Mouse (Mus musculus) hindbrain, embryonic 13.5 days (tissue): ENCODE data around the gene Hecw1. TPM values are rescaled to one million over a fixed set of nuclear protein-coding genes. Genes with fewer than 3 reads are reported as not detected.
A peak's percentile ranks its signal among the peaks of the same experiment; 100 is the strongest.

Experiments
- ATAC-seq: fragments of 200-750 bp; cut with Nextera tagmentation; 2 replicates; pipeline ENCODE4 v1.8.0; 2017; ENCODE audit warnings: moderate TSS enrichment; ENCODE audit not compliant: low FRiP score
- H3K27ac ChIP-seq: fragments of 300-500 bp; sonication (generic); 2 replicates; pipeline ENCODE4 v1.5.1; 2015; ENCODE audit warnings: inconsistent platforms, mild to moderate bottlenecking, moderate library complexity
- H3K27me3 ChIP-seq: fragments of 300-500 bp; sonication (generic); 2 replicates; pipeline ENCODE4 v1.6.1; 2015; ENCODE audit warnings: mild to moderate bottlenecking, inconsistent platforms
- H3K36me3 ChIP-seq: fragments of 300-500 bp; sonication (generic); 2 replicates; pipeline ENCODE4 v1.6.1; 2015; ENCODE audit warnings: mild to moderate bottlenecking, inconsistent platforms
- H3K4me1 ChIP-seq: fragments of 300-500 bp; sonication (generic); replicated peaks from 2 replicates; pipeline ENCODE4 v1.6.1; 2015; ENCODE audit warnings: inconsistent platforms
- H3K4me2 ChIP-seq: fragments of 300-500 bp; sonication (generic); 2 replicates; pipeline ENCODE4 v1.6.1; 2015; ENCODE audit warnings: inconsistent platforms, mild to moderate bottlenecking, moderate library complexity
- H3K4me3 ChIP-seq: fragments of 300-500 bp; sonication (generic); 2 replicates; pipeline ENCODE4 v1.5.1; 2015; ENCODE audit warnings: mild to moderate bottlenecking, inconsistent platforms
- H3K9ac ChIP-seq: fragments of 300-500 bp; sonication (generic); 2 replicates; pipeline ENCODE4 v1.6.1; 2015; ENCODE audit warnings: mild to moderate bottlenecking, inconsistent platforms
- H3K9me3 ChIP-seq: fragments of 300-500 bp; sonication (generic); 2 replicates; pipeline ENCODE4 v1.6.1; 2016; ENCODE audit warnings: inconsistent platforms
- WGBS: fragments of 180-500 bp; shearing (Covaris S2); methylation state at CpG from one replicate; pipeline ENCODE4 v1.1.7; 2015; 5-methylcytosine and 5-hydroxymethylcytosine counted together
- polyA plus RNA-seq: library from polyadenylated mRNA; unstranded; fragments of >200 nt; fragmentation: Nextera tagmentation; extraction: Ambion mirVana; gene quantifications from 2 replicates; pipeline ENCODE4 v1.2.1, GENCODE M21; 2015

Hecw1 gene
- polyA plus RNA-seq, 1 experiment from 2014 or later, result 39.2 TPM

GRCm38 (mm10) chr13:14496954-14497353, 26.1 kb downstream of the Hecw1 start:
- no peaks in the 10 kb centered on the region for H3K9me3 ChIP-seq
- H3K4me1 ChIP-seq, result no peaks in the 10 kb centered on the region
- WGBS, result 74% methylated on average over 2 of the region's 2 CpGs
- no peak for ATAC-seq
- H3K4me2 ChIP-seq, result no peak overlapping the region
- no peak overlapping the region for H3K4me3 ChIP-seq
- H3K36me3 ChIP-seq, result no peaks in the 10 kb centered on the region
- H3K9ac ChIP-seq, result no peak overlapping the region
- H3K27ac ChIP-seq, result no peak overlapping the region
- H3K27me3 ChIP-seq, result no peaks in the 10 kb centered on the region

DNA sequence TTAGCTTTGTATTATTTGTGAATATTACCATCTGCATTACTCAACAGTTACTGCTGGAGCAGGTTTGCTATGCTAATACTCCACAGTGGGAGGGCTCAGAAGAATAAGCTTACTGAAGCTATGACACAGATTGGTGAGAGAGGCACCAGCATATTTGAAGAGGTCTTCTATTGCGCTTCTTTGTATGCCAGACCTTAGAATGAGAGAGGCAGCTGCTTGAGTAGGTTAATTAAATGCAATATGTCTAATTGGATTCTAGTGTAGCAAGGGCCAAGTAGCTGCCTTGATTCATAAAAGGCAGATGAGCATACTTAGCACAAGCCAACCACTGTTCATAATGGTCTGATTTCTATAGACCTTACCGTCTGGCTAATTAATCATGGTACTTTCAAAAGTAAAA, 35.2 kb downstream of the Hecw1 start:
- Histone ChIP-seq H3K36me3 (0 out of 2 replicates have a peak, but pooled peaks cover 5% of the 10 kb centered on the region), H3K4me3 (no peak overlapping the region), H3K9ac (no peak overlapping the region), H3K9me3 (no peaks in the 10 kb centered on the region), H3K4me2 (no peak overlapping the region), H3K4me1 (no peaks in the 10 kb centered on the region), H3K27me3 (no peaks in the 10 kb centered on the region), H3K27ac (no peak overlapping the region)
- ATAC-seq, result peak; percentile 56; the same call in 1 of the 2 replicates
- WGBS, result 67% methylated on average over 2 of the region's 2 CpGs

- Histone ChIP-seq H3K9ac (no peak overlapping the region), H3K4me2 (no peak overlapping the region), H3K36me3 (no peaks in the 10 kb centered on the region), H3K27ac (no peak overlapping the region), H3K9me3 (no peaks in the 10 kb centered on the region), H3K4me3 (no peak overlapping the region), H3K4me1 (no peaks in the 10 kb centered on the region), H3K27me3 (no peaks in the 10 kb centered on the region)
- 90% methylated on average over 1 of the region's 1 CpGs for WGBS
- peak; percentile 57; the same call in 1 of the 2 replicates for ATAC-seq
Observed at GRCm38 (mm10) chr13:14471121-14471520, 51.9 kb downstream of the Hecw1 start.

DNA sequence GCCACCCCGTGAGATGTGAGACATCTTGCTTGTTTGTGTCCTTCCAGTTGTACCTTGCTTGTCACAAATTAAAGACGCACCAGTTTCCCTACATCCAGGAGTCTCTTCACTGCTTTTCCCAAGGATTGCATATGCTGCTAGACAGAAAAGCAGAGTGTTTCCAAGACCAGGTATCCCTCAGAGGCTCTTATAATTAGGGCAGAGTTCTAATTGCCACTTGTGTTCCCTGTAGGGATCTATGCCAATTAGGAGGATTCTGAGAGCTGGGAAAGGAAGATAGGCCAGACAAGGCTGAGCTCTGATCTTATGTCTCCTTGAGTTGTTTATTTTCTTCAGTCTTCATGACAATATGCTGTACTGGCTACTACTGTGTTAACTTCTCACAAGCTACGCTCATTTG, 55.5 kb downstream of the Hecw1 start:
- no peak for ATAC-seq
- Histone ChIP-seq H3K9ac (no peak overlapping the region), H3K4me3 (no peak overlapping the region), H3K36me3 (no peaks in the 10 kb centered on the region), H3K4me2 (no peak overlapping the region), H3K4me1 (no peaks in the 10 kb centered on the region), H3K27ac (no peak overlapping the region), H3K9me3 (no peaks in the 10 kb centered on the region), H3K27me3 (no peaks in the 10 kb centered on the region)
- 83% methylated on average over 3 of the region's 3 CpGs for WGBS

GRCm38 (mm10) chr13:14461036-14461435, 62.0 kb downstream of the Hecw1 start:
- ATAC-seq, result no peak

GRCm38 (mm10) chr13:14457043-14457442, 66.0 kb downstream of the Hecw1 start:
- no peaks in the 10 kb centered on the region for H3K9me3 ChIP-seq
- H3K36me3 ChIP-seq, result peaks cover 13% of the 10 kb centered on the region
- no peaks in the 10 kb centered on the region for H3K27me3 ChIP-seq
- no peak overlapping the region for H3K9ac ChIP-seq
- H3K4me3 ChIP-seq, result no peak overlapping the region
- H3K27ac ChIP-seq, result no peak overlapping the region
- no peak overlapping the region for H3K4me2 ChIP-seq
- H3K4me1 ChIP-seq, result no peaks in the 10 kb centered on the region
- WGBS, result 93% methylated on average over 2 of the region's 2 CpGs
- ATAC-seq, result no peak

More at GRCm38 (mm10) chr13:14461036-14461435, 62.0 kb downstream of the Hecw1 start:
- Histone ChIP-seq H3K36me3 (no peaks in the 10 kb centered on the region), H3K4me2 (no peak overlapping the region), H3K27ac (no peak overlapping the region), H3K4me3 (no peak overlapping the region), H3K9me3 (no peaks in the 10 kb centered on the region), H3K9ac (no peak overlapping the region), H3K27me3 (no peaks in the 10 kb centered on the region), H3K4me1 (no peaks in the 10 kb centered on the region)
- WGBS, result 87% methylated on average over 5 of the region's 5 CpGs

- H3K27me3 ChIP-seq, result no peaks in the 10 kb centered on the region
- no peak for ATAC-seq
- no peak overlapping the region for H3K9ac ChIP-seq
- no peaks in the 10 kb centered on the region for H3K4me1 ChIP-seq
- H3K9me3 ChIP-seq, result no peaks in the 10 kb centered on the region
- no peaks in the 10 kb centered on the region for H3K36me3 ChIP-seq
- no peak overlapping the region for H3K4me2 ChIP-seq
- H3K4me3 ChIP-seq, result no peak overlapping the region
- no peak overlapping the region for H3K27ac ChIP-seq
Observed at GRCm38 (mm10) chr13:14439540-14439939, 83.5 kb downstream of the Hecw1 start.

DNA sequence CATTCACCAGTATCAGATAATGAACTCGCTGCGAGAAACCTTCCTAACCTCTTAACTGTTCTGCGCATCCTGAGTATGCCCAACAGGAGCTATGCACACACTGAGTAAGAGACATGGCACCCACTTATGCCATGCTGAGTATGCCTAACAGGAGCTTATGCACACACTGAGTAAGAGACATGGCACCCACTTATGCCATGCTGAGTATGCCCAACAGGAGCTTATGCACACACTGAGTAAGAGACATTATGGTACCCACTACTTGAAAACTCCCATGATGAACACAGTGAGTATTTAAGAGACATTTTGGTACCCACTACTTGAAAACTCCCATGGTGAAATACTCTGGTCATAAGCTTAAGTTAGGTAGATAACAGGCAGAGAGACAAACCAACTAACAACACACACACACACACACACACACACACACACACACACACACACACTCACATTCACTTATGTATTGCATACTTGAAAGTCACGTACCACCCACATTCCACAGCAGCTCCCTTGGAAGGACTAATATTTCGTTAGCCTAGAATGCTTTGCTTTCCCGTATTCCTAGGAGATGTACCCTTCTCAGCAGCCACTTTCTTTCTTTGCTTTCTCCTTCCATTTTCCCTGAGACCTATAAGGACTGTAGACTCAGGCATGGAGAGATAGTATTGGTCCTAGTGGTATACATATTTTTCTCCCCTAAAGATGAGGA, 94.0 kb downstream of the Hecw1 start:
- no peak overlapping the region for H3K4me2 ChIP-seq

GRCm38 (mm10) chr13:14424836-14425235, 98.2 kb downstream of the Hecw1 start:
- Histone ChIP-seq H3K4me2 (no peak overlapping the region), H3K27me3 (no peaks in the 10 kb centered on the region), H3K4me3 (no peak overlapping the region), H3K9me3 (no peaks in the 10 kb centered on the region), H3K4me1 (no peaks in the 10 kb centered on the region), H3K9ac (no peak overlapping the region), H3K36me3 (no peaks in the 10 kb centered on the region), H3K27ac (no peak overlapping the region)
- no peak for ATAC-seq
- WGBS, result 87% methylated on average over 2 of the region's 2 CpGs

More for the DNA sequence above, 94.0 kb downstream of the Hecw1 start:
- ATAC-seq, result no peak
- WGBS, result 92% methylated on average over 6 of the region's 6 CpGs
- Histone ChIP-seq H3K4me1 (no peaks in the 10 kb centered on the region), H3K36me3 (0 out of 2 replicates have a peak, but pooled peaks cover 3% of the 10 kb centered on the region), H3K4me3 (no peak overlapping the region), H3K9ac (no peak overlapping the region), H3K9me3 (no peaks in the 10 kb centered on the region), H3K27ac (no peak overlapping the region), H3K27me3 (no peaks in the 10 kb centered on the region)

DNA sequence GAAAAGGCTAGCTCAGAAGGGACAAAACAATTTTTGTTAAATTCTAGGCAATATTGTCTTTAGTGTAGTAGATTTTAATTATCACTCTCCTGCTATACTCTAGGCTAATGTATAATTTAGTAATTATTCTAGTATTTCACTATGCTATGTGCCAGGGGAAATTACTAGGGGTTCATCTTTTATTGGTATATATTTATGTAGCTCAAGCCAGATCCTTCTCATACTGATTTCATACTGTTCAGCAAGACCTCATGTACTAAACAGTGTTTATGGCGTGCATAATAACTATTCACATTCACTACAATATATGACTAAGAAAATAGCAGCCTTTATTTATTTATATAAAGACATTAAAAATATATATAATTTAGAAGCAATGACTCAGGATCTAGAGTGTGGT, 109.6 kb downstream of the Hecw1 start:
- no peaks in the 10 kb centered on the region for H3K36me3 ChIP-seq
- ATAC-seq, result no peak
- WGBS, result 78% methylated on average over 1 of the region's 1 CpGs

DNA sequence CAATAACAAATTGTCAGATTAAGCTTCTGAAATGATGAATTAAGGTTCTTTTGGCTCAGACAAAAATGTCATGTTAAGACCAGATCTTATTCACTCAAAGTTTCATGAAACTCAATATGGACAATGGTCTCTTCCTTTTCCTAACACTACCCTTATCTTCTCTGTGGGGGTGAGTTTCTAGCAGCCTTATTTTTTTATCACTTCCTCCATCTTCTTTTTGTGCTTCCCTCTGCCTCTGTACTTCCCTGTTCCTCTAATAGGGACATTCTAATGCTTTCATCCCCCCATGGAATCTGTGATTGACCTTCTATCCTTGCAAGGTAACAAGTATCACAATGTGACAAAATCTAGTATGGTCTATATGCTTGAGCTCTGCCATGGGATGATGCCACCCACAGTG, 148.6 kb downstream of the Hecw1 start:
- H3K36me3 ChIP-seq, result peaks cover 15% of the 10 kb centered on the region
- no peak overlapping the region for H3K27ac ChIP-seq
- ATAC-seq, result no peak
- H3K27me3 ChIP-seq, result no peaks in the 10 kb centered on the region
- H3K4me2 ChIP-seq, result no peak overlapping the region
- H3K9ac ChIP-seq, result no peak overlapping the region
- no peak overlapping the region for H3K4me3 ChIP-seq
- no peaks in the 10 kb centered on the region for H3K9me3 ChIP-seq
- H3K4me1 ChIP-seq, result no peaks in the 10 kb centered on the region

More for the DNA sequence above, 109.6 kb downstream of the Hecw1 start:
- Histone ChIP-seq H3K9me3 (no peaks in the 10 kb centered on the region), H3K27me3 (no peaks in the 10 kb centered on the region), H3K27ac (no peak overlapping the region), H3K9ac (no peak overlapping the region), H3K4me2 (no peak overlapping the region), H3K4me1 (no peaks in the 10 kb centered on the region), H3K4me3 (no peak overlapping the region)

DNA sequence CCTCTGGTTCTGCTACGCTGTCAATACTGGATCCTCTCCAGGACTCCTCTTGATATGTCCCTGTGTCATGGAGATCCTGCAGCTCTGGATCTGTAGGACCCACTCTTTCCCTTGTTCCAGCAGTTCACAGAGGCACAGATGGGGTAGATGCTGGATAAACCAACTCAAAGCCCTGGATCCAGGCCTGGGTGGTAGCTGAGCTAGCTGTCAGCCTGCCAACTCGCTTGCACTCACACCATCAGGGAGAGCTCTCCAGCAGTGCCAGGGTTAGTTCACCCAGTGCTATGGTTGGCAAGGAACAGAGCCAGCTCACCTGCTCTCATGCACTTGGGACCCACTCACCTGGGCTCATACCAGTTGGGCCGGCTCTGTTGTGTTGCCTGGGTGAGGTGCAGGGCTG, 157.5 kb downstream of the Hecw1 start:
- Histone ChIP-seq H3K4me1 (no peaks in the 10 kb centered on the region), H3K9me3 (no peaks in the 10 kb centered on the region), H3K4me2 (no peak overlapping the region), H3K4me3 (no peak overlapping the region), H3K36me3 (peaks cover 29% of the 10 kb centered on the region), H3K27ac (no peak overlapping the region), H3K9ac (no peak overlapping the region), H3K27me3 (no peaks in the 10 kb centered on the region)
- 87% methylated on average over 3 of the region's 3 CpGs for WGBS
- ATAC-seq, result 0 out of 2 replicates have a peak, but pooled peaks have one; percentile 24

DNA sequence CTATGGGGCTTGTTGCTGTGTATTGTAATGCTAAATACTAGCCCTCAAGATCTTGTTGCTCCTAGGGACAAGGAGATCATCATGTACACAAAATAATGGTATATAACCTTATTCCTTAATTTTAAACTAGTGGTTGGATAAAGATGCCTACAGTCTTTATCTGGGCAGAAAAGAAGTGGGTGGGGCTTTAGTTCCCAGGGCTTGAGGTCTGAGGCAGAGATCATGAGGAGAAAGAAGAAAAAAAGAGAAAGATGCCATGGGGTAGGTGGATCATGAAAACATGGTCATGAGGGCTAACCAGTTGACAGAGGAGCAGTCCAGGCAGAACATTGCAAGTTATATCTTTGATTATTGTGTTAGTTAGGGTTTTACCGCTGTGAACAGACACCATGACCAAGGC, 195.8 kb downstream of the Hecw1 start:
- no peak for ATAC-seq
- WGBS, result 94% methylated on average over 1 of the region's 1 CpGs
- peaks cover 15% of the 10 kb centered on the region for H3K36me3 ChIP-seq
- H3K4me3 ChIP-seq, result no peak overlapping the region
- no peak overlapping the region for H3K4me2 ChIP-seq
- H3K4me1 ChIP-seq, result no peaks in the 10 kb centered on the region
- peaks cover 6% of the 10 kb centered on the region; the same call in 1 of the 2 replicates for H3K9me3 ChIP-seq
- no peak overlapping the region for H3K27ac ChIP-seq
- no peaks in the 10 kb centered on the region for H3K27me3 ChIP-seq
- no peak overlapping the region for H3K9ac ChIP-seq
